Mouse (Mus musculus) spleen, postnatal 36 days (tissue): Measurements from ENCODE around the gene Lcn8.

Experiments
- DNase-seq, 2 experiments: peaks; one replicate each; pipeline ENCODE4 v3.0.0; 2022; ENCODE audit warnings: low spot score in 2 of 2, mixed read lengths in 1 of 2

Lcn8 gene

DNA sequence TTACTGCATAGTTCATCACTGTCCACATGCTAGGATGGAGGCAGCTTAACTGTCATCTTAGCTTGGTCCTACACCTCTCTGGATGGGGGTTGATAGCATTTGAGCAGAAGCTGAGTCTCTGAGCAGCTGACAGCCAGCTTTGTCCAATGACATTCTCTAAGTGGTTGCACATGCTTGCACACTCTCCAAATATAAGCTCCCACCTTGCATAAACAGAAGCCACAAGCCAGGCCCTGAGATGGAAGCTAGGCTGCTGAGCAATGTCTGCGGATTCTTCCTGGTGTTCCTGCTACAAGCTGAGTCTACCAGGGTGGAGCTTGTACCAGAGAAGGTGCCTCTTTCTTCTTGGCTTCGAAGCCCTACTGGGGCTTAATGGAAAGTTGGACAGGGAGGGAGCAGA, at the start of gene Lcn8:
Lcn8 (plus strand) TSS at position 219 of the 400 bp plus-strand sequence.
- DNase-seq: no peak

DNA sequence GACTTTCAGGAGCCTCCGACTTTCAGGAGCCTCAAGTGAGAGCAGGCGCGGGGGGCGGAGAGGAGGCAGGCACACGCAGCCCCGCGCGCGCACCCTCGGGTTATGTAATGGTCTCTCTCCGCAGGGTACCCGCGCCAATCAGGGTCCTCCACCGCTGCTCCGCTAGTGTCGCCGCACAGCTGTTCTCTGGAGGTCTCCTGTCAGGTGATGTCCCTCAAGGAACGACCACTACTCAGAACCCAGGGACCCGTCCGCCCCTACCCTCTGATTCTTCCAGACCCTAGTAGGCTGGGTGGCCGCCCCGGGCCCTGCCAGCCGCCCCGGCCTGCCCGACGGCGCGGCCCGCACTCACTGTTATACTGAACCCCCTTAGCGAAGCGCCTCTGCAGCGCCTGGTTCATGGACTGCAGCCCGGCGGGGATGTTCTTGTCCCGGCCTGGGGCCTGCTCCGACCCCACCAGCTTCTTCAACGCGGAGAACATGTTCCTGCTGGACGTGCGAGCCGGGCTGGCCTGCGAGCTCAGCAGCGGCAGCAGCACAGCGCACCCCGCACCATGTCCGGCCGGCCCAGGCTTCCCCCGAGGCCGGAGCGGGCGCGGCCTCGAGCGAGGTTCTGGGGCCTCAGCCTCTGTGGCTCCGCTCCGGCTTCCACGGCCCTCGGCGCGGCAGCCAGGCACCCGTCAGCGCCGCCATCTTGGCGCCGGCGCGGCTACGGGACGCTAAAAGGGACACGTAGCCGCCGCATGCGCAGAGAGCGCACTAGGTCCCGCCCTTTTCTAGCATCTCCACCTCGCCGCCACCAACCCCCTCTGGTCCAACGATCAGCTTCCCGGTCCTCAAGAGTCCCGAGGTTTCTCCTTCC, 44.9 kb upstream of the Lcn8 start, which contains the start of gene Rabl6:
Rabl6 (minus strand) TSS at position 761 of the 862 bp plus-strand sequence.
- peak; percentile 82 to 85 for DNase-seq

DNA sequence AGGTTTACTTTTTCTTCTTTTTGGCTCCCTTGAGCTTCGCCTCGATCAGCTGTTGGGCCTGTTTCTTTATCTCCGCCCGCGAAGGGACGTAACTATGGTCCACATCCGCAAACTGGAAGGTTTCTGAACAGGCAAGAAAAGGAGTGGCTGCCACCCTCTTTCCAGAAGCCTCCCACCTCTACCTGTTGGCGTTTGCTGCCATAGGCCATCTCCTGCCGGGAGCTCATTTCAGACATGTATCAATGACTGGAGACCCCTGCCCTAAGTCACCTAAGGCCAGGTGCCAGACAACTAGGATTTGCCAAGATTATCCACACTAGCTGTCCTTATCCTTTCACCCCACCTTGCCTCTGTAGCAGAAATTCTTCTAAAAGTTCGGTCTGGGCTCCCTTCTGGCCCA, 44.2 kb upstream of the Lcn8 start:
- DNase-seq: peak in 1 of 2 experiments; percentile 5

DNA sequence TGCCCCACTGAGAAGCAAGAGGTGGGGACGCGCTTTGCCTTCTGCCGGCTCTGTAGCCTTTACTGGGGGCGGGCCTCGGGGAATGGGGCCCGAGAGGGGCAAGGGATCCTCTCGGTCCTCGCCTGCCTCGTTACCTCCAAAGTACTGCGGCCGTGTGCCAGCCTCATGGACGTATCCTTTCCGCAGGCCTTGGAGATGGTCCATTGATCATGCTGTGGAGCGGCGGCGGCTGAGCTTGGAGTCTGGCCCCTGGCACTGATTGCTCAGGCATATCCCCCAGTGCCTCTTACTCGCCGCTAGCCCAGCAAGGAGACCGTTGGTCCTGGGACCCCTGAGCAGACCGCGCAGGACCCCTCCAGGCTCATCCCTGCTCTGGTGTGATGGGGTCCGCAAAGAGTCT, 36.5 kb upstream of the Lcn8 start:
- no peak for DNase-seq

DNA sequence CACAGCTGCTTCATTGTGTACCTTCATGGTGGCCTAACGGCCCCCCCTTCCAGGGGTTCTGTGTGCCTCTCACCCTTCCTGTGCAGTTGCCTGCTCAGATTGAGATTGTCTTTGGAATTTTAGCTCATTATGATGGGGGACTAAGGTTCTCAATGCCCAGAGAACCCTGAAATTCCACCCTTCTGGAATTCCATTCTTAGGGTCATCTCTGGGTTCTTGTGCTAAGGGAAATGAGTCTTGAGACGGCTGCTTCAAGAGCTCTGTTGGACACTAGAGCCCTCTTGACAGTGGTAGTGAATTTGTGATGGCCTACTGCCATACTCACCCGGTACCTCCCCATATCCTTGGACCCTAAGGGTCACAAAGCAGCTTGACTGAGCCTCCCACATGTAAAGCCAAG, 35.3 kb upstream of the Lcn8 start, which contains the start of gene Ccdc183:
Ccdc183 (minus strand) TSS at position 101 of the 400 bp plus-strand sequence.
- no peak for DNase-seq

DNA sequence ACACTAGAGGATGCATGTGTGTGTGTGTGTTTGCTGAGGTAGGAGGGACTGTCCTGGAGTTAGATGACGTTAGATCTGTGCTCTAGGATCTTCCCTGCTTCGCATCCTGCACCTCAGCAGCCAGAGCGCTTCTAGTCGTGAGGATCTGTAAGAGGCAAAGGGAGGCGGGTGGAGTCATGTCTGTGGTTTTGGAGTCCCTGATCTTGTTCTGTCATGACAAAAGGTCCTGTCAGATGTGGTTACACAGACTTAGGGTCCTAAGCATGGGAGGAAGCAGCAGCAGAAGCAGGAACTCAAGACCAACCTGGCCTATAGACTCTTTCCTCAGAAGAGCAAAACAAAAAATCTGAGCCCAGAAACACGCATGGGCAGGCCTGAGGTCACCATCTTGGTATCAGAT, 32.5 kb upstream of the Lcn8 start:
- peak in 1 of 2 experiments; percentile 7 for DNase-seq

DNA sequence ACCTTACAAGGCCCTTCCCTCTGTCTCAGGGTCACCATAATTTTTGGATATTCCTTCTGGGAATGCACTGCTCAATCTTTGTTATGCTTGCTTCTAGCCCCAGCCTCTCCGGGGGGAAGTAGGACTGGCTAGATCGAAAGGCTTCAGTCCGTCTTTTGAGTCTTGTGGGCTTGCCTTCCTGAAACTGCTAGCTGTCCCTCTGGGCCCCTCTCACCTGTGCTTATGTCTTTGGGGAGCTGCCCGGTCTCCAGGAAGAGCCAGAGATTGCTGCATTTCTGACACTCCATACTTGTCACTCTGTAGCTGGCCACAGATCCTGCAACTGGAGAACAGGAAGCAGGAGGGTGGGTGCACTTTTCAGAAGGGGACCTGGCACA, 32.1 kb upstream of the Lcn8 start:
- no peak for DNase-seq

DNA sequence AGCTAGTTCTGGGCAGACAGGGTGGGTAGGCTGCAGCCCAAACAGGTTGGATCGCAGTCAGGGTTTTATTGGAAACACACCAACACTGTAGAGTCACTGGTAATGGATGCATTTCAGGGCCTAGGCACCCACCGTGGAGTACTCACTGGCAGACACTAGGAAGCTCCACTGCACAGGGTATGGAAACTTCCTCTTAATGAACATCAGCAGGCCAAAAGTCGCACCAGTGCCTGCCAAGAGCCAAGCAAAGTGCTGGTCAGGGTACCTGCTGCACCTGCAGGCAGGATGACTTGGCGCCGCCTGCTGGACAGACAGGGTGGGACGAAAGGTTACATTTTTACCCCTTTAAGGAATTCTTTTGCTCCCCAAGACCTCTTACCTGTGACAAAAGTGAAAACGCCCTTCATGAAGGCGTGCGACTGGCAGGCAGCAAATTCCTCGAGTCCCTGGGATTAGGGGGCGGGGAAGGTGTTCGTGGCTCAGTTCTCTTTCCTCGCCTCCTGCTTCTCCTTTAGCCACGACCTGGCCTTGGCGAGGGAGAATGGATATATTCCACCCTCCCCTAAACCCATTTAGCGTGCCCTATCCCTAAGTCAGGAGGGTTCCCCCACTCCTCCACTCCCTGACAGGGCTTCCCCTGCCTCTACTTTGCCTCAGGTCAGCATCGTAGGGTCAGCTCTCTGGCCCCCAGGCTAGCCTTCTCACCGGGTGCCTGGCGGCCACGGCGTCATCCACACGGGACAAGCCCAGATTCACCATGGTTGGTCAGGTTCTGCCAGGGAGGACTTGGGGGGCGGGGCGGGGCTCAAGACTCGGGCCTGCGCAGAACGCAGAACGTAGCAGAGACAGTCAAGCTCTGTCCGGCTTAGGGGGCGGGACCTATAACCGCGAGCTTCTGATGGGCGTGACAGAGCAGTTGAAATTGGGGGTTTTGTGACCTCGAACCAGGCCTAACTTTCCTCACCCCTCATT, 31.4 kb upstream of the Lcn8 start, which contains the start of gene Tmem141:
Tmem141 (minus strand) TSS at position 777 of the 972 bp plus-strand sequence.
- DNase-seq: peak; percentile 66 to 77

DNA sequence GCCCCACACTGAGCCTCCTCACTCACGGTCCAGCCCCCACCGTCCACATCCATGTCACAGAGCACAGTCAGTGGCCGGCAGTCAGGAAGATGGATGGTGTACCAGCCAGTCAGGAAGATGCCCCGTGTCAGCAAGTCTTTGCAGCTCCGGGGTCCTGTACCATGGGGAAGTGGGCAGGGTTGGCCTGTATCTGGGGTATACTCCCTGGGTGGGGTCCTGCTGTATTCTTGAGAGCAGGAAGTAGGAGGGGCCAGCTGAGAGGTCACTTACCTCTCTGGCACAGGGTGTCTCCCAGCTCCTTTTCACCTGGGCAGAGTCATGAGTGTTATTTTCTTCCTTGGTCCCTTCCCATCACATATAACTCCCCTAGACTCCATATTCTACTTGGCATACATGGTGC, 26.9 kb upstream of the Lcn8 start:
- DNase-seq: no peak

DNA sequence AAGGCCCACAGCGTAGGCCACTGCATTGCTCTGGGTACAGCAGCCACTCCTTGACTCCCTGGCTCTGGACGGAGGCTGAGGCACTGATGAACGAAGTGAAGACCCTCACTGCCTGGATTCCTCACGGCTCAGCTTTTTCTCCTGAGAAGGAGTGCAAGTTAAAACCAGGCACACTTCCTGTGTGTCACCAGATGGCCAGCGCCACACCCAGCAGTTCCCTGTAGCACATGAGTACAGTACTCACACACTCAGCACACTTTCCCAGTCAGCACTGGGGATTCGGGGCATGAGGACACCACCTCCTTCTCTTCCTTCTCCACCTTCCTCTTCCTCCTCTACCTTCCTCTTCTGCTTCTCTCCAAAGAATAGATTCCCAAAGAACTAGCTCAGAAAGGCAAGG, 25.1 kb upstream of the Lcn8 start, which contains the start of gene Fcna:
Fcna (minus strand) TSS at position 220 of the 400 bp plus-strand sequence.
- DNase-seq: no peak

DNA sequence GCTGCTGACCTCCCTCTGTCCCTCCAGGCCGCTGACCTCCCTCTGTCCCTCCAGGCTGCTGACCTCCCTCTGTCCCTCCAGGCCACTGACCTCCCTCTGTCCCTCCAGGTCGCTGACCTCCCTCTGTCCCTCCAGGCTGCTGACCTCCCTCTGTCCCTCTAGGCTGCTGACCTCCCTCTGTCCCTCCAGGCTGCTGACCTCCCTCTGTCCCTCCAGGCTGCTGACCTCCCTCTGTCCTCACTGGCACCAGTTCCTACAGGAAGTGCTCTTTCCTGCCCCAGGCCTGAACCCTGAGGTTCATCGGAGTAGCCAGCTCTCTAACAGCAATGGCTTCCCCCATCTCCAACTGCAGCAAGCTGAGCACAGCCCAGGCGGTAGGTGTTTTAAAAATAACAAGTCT, 24.2 kb upstream of the Lcn8 start:
- DNase-seq: peak in 1 of 2 experiments; percentile 11

DNA sequence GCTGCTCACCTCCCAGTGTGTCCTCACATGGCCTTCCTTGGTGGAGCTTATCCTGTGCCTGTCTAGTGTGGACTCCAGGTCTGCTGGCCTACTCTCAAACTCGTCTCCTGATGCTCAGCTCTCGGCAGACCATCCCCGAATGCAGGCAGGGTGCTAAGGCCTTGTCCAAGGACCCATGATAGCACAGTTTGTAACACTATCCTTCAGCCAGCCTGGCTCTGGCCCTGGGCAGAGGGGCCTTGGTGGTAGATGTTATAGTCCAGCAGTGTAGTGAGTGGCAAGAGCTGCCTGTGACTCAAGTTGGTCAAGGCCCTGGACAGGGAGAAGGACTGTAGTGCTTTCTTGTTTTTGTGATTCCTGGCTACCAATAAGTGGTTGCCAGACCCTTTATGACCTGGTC, 19.3 kb upstream of the Lcn8 start:
- DNase-seq: no peak

DNA sequence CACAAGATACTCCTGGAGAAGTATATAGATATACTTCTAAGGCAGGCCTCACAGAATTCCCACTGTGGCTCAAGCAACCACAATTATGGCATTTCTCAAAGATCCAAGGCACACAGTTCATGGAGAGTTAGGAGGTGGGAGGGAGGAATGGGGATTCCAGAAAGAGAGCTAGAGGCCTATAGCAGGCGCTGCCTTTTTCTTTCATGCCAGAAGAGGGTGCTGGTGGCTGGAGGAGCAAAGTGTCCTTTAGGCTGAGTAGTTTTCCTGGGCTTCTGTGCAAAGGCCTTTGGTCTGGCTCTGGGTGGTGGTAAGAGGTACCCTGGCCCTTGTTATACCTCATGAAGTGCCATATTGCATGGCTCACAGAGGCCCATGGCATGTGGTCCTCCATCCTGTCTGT, 18.9 kb upstream of the Lcn8 start:
- no peak for DNase-seq

DNA sequence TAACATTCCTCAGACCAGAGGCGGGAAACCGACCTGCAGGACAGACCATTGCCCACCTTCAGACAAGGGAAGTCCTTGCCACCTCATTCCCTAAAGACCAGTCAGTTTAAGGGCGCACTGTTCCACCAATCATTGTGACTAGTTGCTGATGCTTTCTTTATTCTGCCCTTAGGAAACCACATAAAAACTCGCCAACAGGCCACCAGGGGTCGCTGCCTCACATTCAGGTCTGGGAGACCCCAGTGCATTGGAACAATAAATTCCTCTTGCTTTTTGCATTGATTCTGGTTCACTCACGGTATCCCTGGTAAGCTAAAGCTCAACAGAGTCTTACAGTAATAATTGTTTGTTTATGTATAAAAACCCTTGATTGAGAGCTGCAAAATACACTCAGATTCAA, 13.0 kb upstream of the Lcn8 start:
- no peak for DNase-seq

DNA sequence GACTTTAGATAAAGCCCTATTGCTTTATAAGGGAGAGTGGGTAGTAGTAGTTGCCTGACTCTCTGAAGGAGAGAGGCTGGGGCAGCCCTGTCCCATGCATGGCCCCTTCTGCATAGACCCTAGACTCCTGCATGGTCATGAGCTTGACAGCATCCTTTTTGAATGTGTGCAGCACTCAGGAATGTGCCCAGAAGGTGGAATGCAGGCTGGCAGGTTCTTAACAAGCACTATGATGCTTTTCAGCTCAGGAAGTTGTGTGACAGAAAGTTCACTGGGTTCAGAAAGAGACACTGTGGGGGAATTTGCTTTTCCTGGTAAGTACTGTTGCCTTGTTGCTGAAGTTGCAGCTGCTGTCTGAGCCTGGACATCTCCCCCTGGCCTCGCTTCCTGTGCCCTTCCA, 1.6 kb downstream of the Lcn8 start:
- no peak for DNase-seq

DNA sequence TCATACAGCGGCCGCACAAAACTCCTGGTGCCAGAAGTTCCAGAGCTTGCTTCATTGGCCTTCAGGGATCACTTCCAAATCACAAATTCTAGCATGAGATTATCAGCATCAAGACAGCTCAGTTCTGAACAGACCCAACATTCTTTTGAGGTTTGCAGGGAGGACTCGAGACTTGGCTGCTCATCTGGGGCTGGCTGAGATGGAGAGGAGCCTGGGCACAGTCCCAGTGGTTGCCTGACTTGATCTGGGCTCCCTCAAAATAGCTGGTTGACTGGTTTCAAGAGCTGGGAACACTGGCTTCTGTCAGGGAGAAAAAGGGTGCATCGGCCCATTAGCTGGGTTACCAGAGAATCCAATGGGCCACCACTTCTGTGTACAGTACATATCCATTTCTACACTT, 3.8 kb downstream of the Lcn8 start:
- DNase-seq: no peak

DNA sequence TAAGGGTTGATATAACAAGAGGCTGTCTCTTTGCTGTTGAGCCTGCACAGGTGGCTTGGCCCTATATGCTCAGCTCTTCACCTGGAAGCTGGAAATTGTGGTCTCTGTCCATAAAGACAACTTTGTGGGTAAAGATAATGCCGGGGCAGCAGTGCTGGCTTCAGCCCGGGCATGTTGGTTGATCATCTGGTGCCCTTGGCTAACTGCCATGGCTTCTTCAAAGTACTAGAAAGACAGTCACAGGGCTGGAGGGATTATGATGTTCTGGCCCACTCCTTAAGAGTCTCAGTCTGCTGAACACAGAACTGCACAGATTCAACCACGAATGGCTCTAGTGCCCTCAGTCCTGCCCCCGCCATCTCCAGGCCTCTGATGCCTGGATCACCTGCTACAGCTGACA, 4.3 kb downstream of the Lcn8 start:
- DNase-seq: no peak

DNA sequence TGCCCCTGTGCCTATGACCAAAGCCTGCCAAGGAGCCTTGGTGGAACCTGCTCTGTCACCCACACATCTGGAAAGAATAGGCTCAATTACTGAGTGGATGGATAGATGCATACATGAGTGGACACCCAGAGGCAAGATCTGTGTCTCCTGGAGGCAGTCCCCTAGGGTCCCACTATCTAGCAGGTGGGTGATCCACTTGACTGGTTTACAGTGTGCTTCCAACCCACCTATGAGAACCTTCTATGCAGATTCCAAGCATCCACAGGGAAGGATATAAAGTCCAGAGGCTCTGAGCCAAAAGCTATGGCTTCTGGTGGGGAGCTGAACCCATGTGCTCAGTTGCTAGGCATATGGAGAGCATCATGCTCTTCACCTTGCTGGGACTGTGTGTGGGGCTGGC, 4.7 kb downstream of the Lcn8 start, which contains the start of gene Lcn5:
Lcn5 (plus strand) TSS at position 301 of the 400 bp plus-strand sequence.
- no peak for DNase-seq

DNA sequence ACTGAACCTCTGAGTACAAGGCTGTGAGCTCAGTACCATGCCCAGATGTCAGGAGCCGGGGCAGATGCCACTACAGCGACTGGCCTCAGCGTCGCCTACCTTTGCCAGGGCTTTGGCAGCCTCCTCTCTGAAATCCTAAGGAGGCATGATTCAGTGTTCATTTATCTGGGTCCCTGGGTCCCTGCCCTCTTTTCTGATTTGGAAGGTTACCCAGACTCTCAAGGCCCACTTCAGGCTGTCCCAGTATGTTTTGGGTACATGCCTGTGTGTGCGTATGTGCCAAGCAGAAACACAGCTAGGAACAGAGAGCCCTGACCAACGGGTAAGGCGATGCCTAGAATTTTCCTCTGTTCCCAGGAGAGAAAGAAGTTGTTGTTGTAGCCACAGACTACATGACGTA, 7.4 kb downstream of the Lcn8 start:
- DNase-seq: no peak

DNA sequence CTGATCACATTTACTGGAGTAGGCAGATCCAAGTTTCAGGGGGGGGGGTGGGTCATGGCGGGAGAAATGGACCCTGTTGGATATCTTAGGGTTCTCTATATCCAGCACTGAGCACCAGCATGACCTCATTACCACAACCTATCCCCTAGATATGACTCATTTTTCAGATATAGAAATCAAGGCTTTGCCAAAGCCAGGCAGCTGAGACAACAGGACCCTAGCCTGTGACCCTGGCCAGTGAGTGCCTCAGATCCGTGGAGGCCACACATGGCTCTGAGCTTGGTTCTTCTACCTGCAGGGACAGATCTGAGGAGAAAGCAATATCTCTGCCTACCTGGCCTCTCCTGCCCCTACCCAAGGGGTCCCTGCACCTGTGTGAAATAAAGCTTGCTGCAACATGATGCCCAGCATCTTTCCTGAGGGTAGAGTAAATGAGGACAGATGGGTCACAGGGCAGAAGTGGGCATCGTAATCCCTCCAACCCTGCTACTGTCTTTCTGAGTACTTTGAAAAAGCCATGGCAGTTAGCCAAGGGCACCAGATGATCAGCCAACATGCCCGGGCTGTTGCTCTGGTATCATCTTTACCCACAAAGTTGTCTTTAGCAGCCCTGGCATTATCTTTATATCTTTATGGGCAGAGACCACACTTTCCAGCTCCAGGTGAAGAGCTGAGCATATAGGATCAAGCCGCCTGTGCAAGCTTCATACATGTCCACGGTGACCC, 8.5 kb downstream of the Lcn8 start:
- no peak for DNase-seq

DNA sequence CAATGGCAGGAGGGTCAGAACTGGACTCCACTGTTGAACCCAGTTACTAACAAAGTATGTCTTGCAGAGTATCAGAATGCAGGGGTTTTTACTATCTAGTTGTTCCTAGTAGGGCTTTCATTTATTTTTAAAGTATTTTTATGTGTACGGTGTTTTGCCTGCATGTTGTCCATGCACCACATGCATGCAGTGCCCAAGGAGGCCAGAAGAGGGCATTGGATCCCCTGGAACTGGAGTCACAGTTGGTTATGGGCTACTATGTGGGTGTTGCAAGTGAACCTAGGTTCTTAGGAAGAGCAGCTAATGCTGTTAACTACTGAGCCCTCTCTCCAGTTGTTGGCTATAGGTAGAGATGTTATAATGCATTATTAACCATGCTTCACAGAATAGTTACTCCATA, 10.6 kb downstream of the Lcn8 start:
- peak in 1 of 2 experiments; percentile 14 for DNase-seq
